Mouse (Mus musculus) lung, postnatal 4 days (tissue): Measurements from ENCODE around the gene Hus1.

ENCODE experiments used
- DNase-seq, 2 experiments: peaks; one replicate each; pipeline ENCODE4 v3.0.0; 2021

The Hus1 gene

GRCm38 (mm10) chr11:9010853-9011339 is at the start of gene Hus1:
Gene Hus1 (minus strand): TSS chr11:9011191.
- peak; percentile 93 for DNase-seq

DNA sequence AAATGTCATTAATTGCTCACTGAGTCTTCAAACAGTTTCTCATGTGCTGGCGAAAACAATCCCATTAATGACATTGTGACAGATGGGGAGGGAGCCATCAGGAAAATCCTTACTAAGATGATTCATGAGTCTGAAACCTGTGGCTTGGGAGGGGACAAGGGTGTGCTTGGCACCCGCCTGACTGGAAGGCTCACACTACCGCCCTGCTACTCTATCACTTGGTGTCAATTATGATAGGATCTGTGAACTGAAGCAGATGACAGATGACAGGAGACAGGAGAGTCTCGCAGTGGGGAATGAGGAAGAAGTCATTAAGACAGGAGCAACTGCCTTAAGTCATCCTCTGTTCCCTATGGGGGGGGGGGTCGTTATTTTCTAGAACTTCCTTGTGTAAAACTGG is 49.5 kb upstream of the Hus1 start:
- no peak for DNase-seq

DNA sequence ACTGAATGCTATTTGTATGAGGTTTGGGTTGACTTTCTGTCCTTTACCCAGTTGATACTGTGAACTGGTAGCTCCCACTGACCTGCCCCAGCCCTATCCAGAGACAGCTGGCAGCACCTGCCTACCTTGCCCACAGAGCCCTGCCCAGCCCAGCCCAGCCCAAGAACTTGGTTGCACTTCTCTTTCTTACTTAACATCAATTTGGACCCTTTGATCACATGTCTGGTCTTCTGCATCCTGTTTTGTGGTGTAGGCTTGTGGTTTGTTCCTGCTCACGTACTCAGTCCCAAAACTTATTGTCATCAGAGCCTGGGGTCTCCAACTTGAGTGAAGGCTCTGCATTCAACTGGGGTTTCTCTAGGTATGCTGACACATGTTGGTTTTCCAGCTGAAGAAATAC is 49.0 kb upstream of the Hus1 start:
- DNase-seq: no peak

DNA sequence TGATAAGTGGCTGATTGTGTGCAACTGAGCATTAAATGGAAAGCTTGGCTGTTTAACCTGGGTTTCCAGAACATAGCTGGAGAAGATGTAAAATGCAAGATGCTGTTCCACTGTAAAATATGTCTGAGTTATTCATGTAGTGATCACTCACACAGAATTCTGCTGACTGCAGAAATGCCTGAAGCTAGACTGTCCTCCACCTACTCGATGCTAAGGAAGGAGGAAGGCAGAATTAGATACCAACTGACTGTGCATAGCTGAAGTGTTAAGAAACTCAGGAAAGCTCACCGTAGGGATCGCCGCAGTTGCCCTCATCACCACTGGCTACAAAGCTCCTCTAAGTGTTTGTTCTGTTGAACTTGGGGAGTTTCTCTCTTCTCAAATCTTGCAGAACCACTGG is 46.7 kb upstream of the Hus1 start:
- DNase-seq: no peak

DNA sequence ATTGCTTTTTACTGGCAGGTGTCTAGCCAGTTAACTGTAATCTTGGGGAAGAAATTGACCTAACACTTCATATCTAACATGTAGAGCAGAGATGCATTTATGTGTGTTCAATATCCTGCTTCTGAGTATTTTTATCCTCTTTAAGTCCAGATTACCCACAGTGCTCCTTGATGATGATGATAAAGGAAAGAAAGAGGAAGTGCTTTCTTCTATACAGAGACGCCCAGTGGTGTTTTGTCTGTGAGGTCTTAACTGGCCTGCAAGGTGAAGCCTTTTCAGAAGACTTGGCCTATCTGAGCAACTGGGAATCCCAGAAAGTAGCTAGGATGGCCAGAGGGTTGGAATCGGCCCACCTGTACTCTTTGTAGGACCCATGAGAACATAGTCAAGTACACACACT is 45.9 kb upstream of the Hus1 start:
- DNase-seq: no peak

GRCm38 (mm10) chr11:9051895-9052294 is 40.9 kb upstream of the Hus1 start:
- no peak for DNase-seq

DNA sequence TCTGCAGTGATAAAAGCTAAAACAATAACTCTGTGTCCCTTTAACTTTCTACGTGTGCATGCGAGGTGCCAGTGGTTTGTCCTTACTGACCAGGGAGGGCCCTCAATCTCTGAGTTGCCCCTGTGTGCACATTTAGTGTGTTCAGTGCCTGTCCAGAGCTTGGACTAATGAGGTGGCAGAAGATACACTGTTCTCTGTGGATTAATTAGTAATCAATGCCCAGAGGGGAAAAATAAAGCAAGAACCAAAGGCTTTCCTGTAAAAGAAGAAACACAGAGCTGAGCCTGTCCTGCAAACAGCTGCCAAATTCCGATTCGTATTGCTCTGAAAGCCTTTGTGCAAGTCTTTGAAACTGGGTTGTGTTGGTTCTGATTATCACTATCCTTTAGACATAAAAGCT is 39.2 kb upstream of the Hus1 start:
- no peak for DNase-seq

GRCm38 (mm10) chr11:9048703-9049060 is 37.7 kb upstream of the Hus1 start, which contains the start of gene Sun3:
Gene Sun3 (minus strand): TSS chr11:9048991.
- DNase-seq: no peak

DNA sequence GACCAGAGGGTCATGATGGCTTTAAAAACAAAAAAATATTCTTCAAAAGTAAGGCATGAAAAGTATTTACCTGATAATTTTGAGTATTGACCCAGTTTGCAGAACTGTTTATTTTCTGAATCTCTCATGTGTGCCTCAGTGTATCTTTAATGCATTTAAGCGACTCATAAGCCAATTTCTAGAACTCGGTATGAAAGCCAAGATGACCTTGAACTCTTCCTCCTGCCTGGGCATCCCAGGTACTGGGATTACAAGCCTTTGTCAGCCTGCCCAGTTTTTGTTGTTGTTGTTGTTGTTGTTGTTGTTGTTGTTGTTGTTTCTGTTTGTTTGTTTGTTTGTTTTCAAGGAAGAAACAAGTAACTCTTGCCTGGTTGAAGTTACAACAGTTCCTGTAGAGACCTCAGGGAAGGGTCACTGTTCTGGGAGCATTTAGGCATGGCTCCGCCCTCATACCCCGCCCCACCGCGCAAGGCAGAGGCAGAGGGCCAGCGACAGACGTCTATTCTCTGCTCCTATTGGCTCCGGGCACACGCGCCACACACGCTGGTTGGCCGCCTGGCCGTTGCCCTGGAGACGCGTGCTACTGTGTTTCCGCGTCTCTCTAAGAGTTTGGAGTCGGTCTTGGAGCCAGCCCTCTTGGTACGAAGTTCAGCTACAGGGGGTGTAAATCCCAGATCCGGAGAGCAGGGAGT is 37.2 kb upstream of the Hus1 start, which contains the start of gene Gm11992:
Gene Gm11992 (plus strand): TSS at position 584 of the 692 bp plus-strand sequence.
- DNase-seq: peak; percentile 84 to 90

GRCm38 (mm10) chr11:9047044-9047443 is 36.1 kb upstream of the Hus1 start:
- DNase-seq: no peak

DNA sequence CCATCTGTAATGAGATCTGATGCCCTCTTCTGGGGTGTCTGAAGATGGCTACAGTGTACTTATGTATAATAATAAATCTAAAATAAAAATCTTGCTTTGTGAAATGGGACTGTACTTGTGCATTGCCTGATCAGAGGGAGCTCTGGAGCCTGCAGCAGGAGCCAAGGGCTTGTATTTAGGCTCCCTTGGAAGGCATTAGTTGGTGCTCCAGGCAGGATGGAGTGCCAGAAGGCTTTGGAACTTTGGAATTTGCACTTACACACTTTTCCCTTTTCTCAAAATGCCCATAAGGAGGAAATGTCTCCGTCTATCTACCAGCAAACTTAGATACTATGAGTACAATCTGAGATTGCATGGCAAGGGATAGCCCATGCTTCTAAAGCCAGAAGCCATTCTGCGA is 35.6 kb upstream of the Hus1 start:
- DNase-seq: no peak

DNA sequence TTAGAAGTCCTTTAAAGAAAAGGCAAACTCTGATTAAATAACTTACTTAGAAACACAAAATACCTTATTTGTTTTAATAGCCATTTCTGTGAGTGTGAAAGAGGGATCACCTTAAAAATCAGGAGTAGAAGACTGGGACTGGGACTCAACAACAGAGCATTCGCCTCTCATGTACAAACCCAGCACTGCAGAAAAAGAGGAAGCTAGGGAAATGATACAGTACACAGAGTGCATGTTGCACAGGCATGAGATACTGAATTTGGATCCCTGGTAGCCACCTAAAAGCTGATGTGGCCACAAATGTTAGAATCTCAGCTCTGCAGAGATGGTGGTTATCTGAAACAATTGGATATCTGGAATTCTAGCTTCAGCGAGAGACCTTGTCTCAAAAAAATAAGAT is 20.5 kb upstream of the Hus1 start:
- DNase-seq: no peak

DNA sequence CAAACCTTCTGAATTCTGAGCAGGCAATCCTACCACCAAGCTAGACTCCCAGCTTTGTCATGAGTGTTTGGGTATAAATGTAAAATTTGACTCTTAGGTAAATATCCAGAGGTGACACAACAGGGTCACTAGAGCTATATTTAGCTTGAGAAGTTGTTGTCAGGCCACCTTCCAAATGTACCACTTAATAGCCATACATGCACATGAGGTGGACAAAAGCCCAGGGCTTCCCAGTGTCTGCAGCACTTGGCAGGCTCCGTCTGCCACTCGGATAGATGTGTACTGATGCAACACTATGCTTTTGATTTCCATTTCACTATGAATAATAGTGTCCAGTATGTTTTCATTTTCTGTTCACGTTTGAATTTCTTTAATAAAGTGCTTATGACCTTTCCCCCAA is 14.2 kb upstream of the Hus1 start:
- DNase-seq: no peak

DNA sequence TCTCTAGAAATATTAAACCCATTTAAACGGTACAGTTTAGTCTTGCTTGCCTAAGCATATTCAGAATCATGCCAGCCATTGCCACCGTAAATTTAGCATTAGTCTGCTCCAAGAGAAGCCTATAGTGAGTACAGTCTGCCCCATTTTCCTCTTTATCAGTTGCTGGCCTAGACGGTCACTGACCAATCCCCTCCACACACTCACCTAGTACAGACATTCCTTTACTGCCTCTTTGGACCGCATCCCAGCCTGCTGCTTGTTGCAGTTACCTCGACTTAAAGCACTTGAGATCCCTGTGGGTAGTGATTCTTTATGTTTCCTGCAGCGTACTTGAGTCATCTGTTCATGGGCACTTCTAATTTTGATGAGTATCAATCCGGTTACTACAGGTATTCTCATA is 13.8 kb upstream of the Hus1 start:
- no peak for DNase-seq

- no peak for DNase-seq
Observed at GRCm38 (mm10) chr11:9020207-9020606, 9.2 kb upstream of the Hus1 start.

GRCm38 (mm10) chr11:9018491-9019267 is 7.7 kb upstream of the Hus1 start:
- DNase-seq: no peak

DNA sequence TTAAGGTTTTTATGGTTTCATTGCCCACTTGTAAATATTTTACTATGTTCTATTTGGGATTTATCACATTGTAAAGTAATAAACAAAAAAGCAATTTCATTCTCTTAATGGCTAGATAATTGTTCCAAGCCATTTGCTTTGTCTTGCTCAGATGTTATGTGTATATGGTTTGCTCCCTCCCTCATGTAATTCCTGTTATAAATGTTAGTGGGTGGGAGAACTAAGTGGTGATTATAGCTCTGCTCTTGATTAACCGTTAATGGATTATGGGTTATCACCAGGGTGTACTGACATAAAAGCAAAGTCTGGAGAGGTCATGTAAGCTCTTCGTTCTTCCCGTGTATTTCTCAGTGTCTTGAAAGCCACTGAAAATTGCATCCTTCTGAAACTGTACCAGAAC is 3.7 kb upstream of the Hus1 start:
- no peak for DNase-seq

DNA sequence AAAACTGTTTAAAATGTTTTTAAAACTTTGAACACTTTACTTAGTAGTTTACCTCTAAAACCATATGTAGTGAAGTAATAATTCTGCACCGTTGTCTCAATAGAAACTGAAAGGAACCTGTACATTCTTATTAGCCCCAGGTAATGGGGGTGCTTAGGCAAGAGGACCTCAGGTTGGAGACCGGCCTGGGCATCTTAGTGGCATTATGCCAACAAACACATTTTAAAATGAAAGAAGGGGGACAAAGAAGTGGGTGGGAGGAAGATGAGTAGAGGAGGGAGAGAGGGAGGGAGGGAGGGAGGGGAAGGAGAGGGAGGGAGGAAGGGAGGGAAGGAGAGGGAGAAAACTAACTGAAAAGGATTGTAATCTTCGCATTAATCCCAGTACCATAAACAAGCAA is 357 bp upstream of the Hus1 start:
- no peak for DNase-seq

GRCm38 (mm10) chr11:9010416-9010815 is 575 bp downstream of the Hus1 start:
- DNase-seq: peak in 1 of 2 experiments; percentile 30

GRCm38 (mm10) chr11:9008761-9009160 is 2.2 kb downstream of the Hus1 start:
- no peak for DNase-seq

GRCm38 (mm10) chr11:8988084-8988483 is 22.9 kb downstream of the Hus1 start:
- DNase-seq: no peak

- no peak for DNase-seq
Observed at GRCm38 (mm10) chr11:8986058-8986457, 24.9 kb downstream of the Hus1 start.

DNA sequence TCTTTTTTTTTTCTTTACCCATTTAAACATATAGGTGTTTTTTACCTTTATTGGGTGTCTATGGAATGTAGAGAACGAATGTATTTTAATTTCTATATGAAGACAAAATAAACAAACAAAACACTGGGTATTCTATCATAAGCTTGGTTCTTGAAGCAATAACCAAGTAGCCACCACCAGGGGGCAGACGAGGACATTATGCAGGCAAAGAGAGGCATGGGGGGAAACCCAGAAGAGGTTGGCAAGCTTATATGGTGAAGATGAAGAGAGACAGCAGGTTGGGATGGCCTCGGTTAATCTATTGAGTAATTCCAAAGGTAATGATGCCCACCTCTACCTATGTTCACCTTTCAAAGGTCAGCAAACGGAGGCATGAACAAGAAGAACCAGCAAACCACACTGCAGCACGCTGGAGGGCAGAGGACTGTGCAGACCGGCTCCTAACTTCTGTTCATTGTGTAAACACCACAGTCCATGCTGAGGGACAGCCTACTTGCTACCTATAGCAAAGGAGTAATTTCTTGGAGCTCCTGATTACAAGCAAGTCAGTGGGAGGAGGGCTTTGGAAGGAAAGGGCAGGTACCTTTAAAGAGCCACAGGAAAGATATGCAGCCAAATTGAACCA is 27.6 kb downstream of the Hus1 start:
- DNase-seq: peak; percentile 36 to 72

GRCm38 (mm10) chr11:8978154-8978553 is 32.8 kb downstream of the Hus1 start:
- no peak for DNase-seq
